ENCODE assay signal across 8 mouse cellular contexts in genomic region chr11:75538184-75538969, GRCm38 (mm10). TPM values are rescaled to one million over a fixed set of nuclear protein-coding genes. Genes with fewer than 3 reads are reported as not detected.
DNase-seq lines count a peak whose midpoint lies in the region; ATAC-seq and TF ChIP-seq lines count a peak whose summit lies in the region.

No protein-coding gene starts in this region.

- no peaks in the 10 kb centered on the region for H3K27me3 ChIP-seq in lung, embryonic 15.5 days
- 0 out of 2 replicates have a peak, but pooled peaks cover under 1% of the 10 kb centered on the region for H3K27me3 ChIP-seq in hindbrain, embryonic 10.5 days (ENCODE audit: insufficient read depth, poor library complexity, severe bottlenecking)
- no peaks in the 10 kb centered on the region for H3K27me3 ChIP-seq in myocyte (ENCODE audit: control insufficient read depth, insufficient read depth, insufficient read length)

- no peak overlapping the region for H3K9ac ChIP-seq in lung, embryonic 15.5 days

- WGBS in lung, embryonic 15.5 days = 45% methylated on average over 9 of the region's 9 CpGs
- 66% methylated on average over 9 of the region's 9 CpGs for WGBS in hindbrain, embryonic 10.5 days

- no peaks in the 10 kb centered on the region for H3K79me2 ChIP-seq in myocyte (ENCODE audit: control insufficient read depth, insufficient read depth)

- H3K9me3 ChIP-seq in lung, embryonic 15.5 days = no peaks in the 10 kb centered on the region
- H3K9me3 ChIP-seq in hindbrain, embryonic 10.5 days = no peaks in the 10 kb centered on the region

- peak; percentile 71 for DNase-seq in cerebellum, adult 9-11 months
- DNase-seq in cerebellum, adult 8-10 months = no peak
- no peak for DNase-seq in lung, postnatal 14 days
- no peak for DNase-seq in hindbrain, embryonic 10.5 days (ENCODE audit: low spot score)
- DNase-seq in urinary bladder, postnatal 4 days (ENCODE audit: low spot score in 2 of 2) = no peak
- DNase-seq in right cerebral cortex, postnatal 4 days = no peak

- ATAC-seq in lung, embryonic 15.5 days (ENCODE audit: borderline replicate concordance, extremely low read depth, low FRiP score, low TSS enrichment) = peak; percentile 15; the same call in 1 of the 2 replicates

- no peak overlapping the region for H3K4me2 ChIP-seq in lung, embryonic 15.5 days
- peak overlapping the region; percentile 3 for H3K4me2 ChIP-seq in myocyte (ENCODE audit: low read depth)

- H3K27ac ChIP-seq in lung, embryonic 15.5 days = peak overlapping the region; percentile 85
- peak overlapping the region; percentile 81 for H3K27ac ChIP-seq in hindbrain, embryonic 10.5 days

- H3K4me1 ChIP-seq in lung, embryonic 15.5 days = peaks cover 42% of the 10 kb centered on the region
- H3K4me1 ChIP-seq in hindbrain, embryonic 10.5 days (replicated peaks) = peaks cover 44% of the 10 kb centered on the region

- no peak for TF ChIP-seq POLR2A in myocyte (IDR thresholded peaks at IDR 0.05; ENCODE audit: insufficient read length, low read depth)

- no peaks in the 10 kb centered on the region for H3K36me3 ChIP-seq in lung, embryonic 15.5 days
- H3K36me3 ChIP-seq in hindbrain, embryonic 10.5 days = peaks cover 2% of the 10 kb centered on the region; the same call in 1 of the 2 replicates
- no peaks in the 10 kb centered on the region for H3K36me3 ChIP-seq in myocyte (ENCODE audit: control insufficient read depth, insufficient read depth)

- H3K4me3 ChIP-seq in lung, embryonic 15.5 days = no peak overlapping the region
- peak overlapping the region; percentile 10; the same call in 1 of the 2 replicates for H3K4me3 ChIP-seq in hindbrain, embryonic 10.5 days
- no peak overlapping the region for H3K4me3 ChIP-seq in myocyte

- H3ac ChIP-seq in myocyte (ENCODE audit: control insufficient read depth, insufficient read length) = no peak overlapping the region

TF ChIP-seq in myocyte, 11 proteins besides CTCF, POLR2A, EP300 and RAD21:
- TF ChIP-seq TCF12 (IDR thresholded peaks at IDR 0.05; ENCODE audit: insufficient read depth, poor library complexity, severe bottlenecking) (peak; percentile 37), MYOG (IDR thresholded peaks at IDR 0.05; ENCODE audit: control insufficient read depth in 1 of 3, insufficient read depth in 1 of 3, insufficient read length in 2 of 3, low read depth in 2 of 3) (peak in 2 of 3 experiments; percentile 22 to 73), MYOD1 (IDR thresholded peaks at IDR 0.05; ENCODE audit: control insufficient read depth in 1 of 3, insufficient read length in 2 of 3, low read depth in 2 of 3) (peak in 2 of 3 experiments; percentile 41 to 71), E2F4 (IDR thresholded peaks at IDR 0.05; ENCODE audit: insufficient read depth) (no peak)

RNA-seq across cellular contexts. Expression of gene Slc43a2, which starts 6.9 kb away (rescaled TPM):
- polyA plus RNA-seq in lung, embryonic 15.5 days (2015; fragmentation: Nextera tagmentation; extraction: Ambion mirVana) = 5.6 and 6.9 TPM in 2 replicates
- 5.2 and 7.1 TPM in 2 replicates for polyA plus RNA-seq in hindbrain, embryonic 10.5 days (2016; fragmentation: Nextera tagmentation; extraction: Ambion mirVana)
- polyA plus RNA-seq in myocyte (2012; fragmentation: generic; extraction: Trizol) = 15.9 TPM

RNA-seq across cellular contexts. Expression of gene Scarf1, which starts 25.0 kb away (rescaled TPM):
- polyA plus RNA-seq in lung, embryonic 15.5 days (2015; fragmentation: Nextera tagmentation; extraction: Ambion mirVana) = 16.2 and 16.3 TPM in 2 replicates
- 4.9 and 6.4 TPM in 2 replicates for polyA plus RNA-seq in hindbrain, embryonic 10.5 days (2016; fragmentation: Nextera tagmentation; extraction: Ambion mirVana)
- polyA plus RNA-seq in myocyte (2012; fragmentation: generic; extraction: Trizol) = 0.06 TPM

RNA-seq across cellular contexts. Expression of gene Rilp, which starts 28.5 kb away (rescaled TPM):
- polyA plus RNA-seq in lung, embryonic 15.5 days (2015; fragmentation: Nextera tagmentation; extraction: Ambion mirVana) = 0.66 and 0.83 TPM in 2 replicates
- polyA plus RNA-seq in hindbrain, embryonic 10.5 days (2016; fragmentation: Nextera tagmentation; extraction: Ambion mirVana) = 0.35 and 0.65 TPM in 2 replicates
- polyA plus RNA-seq in myocyte (2012; fragmentation: generic; extraction: Trizol) = 4.6 TPM

RNA-seq across cellular contexts. Expression of gene Pitpna, which starts 49.5 kb away (rescaled TPM):
- polyA plus RNA-seq in lung, embryonic 15.5 days (2015; fragmentation: Nextera tagmentation; extraction: Ambion mirVana) = 73.4 and 76.8 TPM in 2 replicates
- polyA plus RNA-seq in hindbrain, embryonic 10.5 days (2016; fragmentation: Nextera tagmentation; extraction: Ambion mirVana) = 68.8 and 80.6 TPM in 2 replicates
- polyA plus RNA-seq in myocyte (2012; fragmentation: generic; extraction: Trizol) = 125 TPM

RNA-seq across cellular contexts. Expression of gene Prpf8, which starts 51.8 kb away (rescaled TPM):
- 56.9 and 57.3 TPM in 2 replicates for polyA plus RNA-seq in lung, embryonic 15.5 days (2015; fragmentation: Nextera tagmentation; extraction: Ambion mirVana)
- 74.8 and 78.1 TPM in 2 replicates for polyA plus RNA-seq in hindbrain, embryonic 10.5 days (2016; fragmentation: Nextera tagmentation; extraction: Ambion mirVana)
- 93.0 TPM for polyA plus RNA-seq in myocyte (2012; fragmentation: generic; extraction: Trizol)
